Mouse (Mus musculus) spleen, adult 2 months (tissue): ENCODE measurements around the gene Gpr142.

ENCODE experiments used
- CTCF ChIP-seq: fragments of 200-500 bp; IDR thresholded peaks from 2 replicates; pipeline ENCODE4 v1.5.1; 2011; ENCODE audit warnings: mild to moderate bottlenecking, inconsistent platforms; ENCODE audit not compliant: insufficient read depth, insufficient read length, insufficient replicate concordance; ENCODE audit errors: extremely low read depth
- POLR2A ChIP-seq: fragments of 200-500 bp; IDR thresholded peaks from 2 replicates; pipeline ENCODE4 v1.6.1; 2011; ENCODE audit warnings: low read depth, low read length, inconsistent platforms

DNA sequence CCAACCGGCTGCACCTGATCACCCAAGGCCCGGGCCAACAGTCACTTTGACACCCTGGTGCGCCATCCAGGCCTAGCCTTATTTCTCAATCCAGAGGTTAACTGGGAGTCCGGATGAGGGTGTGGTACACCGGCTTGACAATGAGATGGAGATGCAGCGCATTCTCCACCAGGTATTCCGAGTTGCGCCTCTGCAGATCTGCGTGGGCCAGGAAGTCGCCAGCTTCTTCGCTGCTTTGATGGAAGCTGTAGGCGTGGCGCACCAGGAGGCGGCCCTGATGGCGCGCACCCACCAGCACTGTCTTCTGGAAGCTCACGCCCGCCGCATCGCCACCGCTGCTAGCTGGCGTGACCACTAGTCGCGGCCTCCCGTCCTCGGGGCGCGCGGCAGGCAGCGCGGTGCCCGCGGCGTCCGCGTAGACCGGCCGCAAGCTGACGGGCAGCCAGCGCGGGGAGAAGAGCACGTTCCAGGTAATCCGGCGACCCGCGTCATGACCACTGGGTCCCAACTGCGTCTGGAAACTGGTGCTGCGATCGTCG lies 7.3 kb upstream of the Gpr142 start:
- TF ChIP-seq CTCF (no peak), POLR2A (no peak)
